Mouse (Mus musculus): ENCODE results near the gene Asb3.

- TF ChIP-seq CTCF (IDR thresholded peaks at IDR 0.05) (no peak), POLR2A (IDR thresholded peaks at IDR 0.05; ENCODE audit: insufficient read depth, low read depth, low read length) (no peak)
Observed at GRCm38 (mm10) chr11:30998704-30999103, 113.5 kb downstream of the Asb3 start.
